Mouse (Mus musculus) embryonic fibroblast, embryonic 13.5 days (primary cell): Measurements from ENCODE around the gene Ubr7. TPM values are rescaled to one million over a fixed set of nuclear protein-coding genes. Genes with fewer than 3 reads are reported as not detected.

Experiments
- H3K27ac ChIP-seq: 2 replicates; pipeline ENCODE4 v1.5.1; 2012; ENCODE audit warnings: low read length, control low read depth, inconsistent platforms; ENCODE audit not compliant: insufficient read depth
- H3K4me1 ChIP-seq: 2 replicates; pipeline ENCODE4 v1.6.1; 2011; ENCODE audit warnings: low read length; ENCODE audit not compliant: control insufficient read depth, insufficient read depth
- H3K4me3 ChIP-seq: 2 replicates; pipeline ENCODE4 v1.5.1; 2011; ENCODE audit warnings: mild to moderate bottlenecking, control low read depth, low read length; ENCODE audit not compliant: insufficient read depth
- CTCF ChIP-seq: IDR thresholded peaks from 2 replicates; pipeline ENCODE4 v1.5.1; 2011; ENCODE audit warnings: mild to moderate bottlenecking, control low read depth, low read length, moderate library complexity, borderline replicate concordance; ENCODE audit not compliant: insufficient read depth
- POLR2A ChIP-seq: IDR thresholded peaks from 2 replicates; pipeline ENCODE4 v1.6.1; 2011; ENCODE audit warnings: low read depth, mild to moderate bottlenecking, control low read depth, low read length, moderate library complexity
- polyA plus RNA-seq: library from polyadenylated mRNA; stranded (reverse); fragments of >200 nt; gene quantifications from 2 replicates; pipeline ENCODE4 v1.2.4, GENCODE M21; 2011; ENCODE audit warnings: low read depth; ENCODE audit not compliant: missing spikeins, insufficient read length

The Ubr7 gene
- polyA plus RNA-seq, 1 experiment, result 35.5 TPM

- Histone ChIP-seq H3K27ac (no peak overlapping the region), H3K4me3 (no peak overlapping the region), H3K4me1 (no peaks in the 10 kb centered on the region)
- TF ChIP-seq POLR2A, result no peak
- TF ChIP-seq CTCF, result no peak
These were observed 30.2 kb downstream of the Ubr7 start for GRCm38 (mm10) chr12:102787927-102788326.

- Histone ChIP-seq H3K4me3 (no peak overlapping the region), H3K27ac (no peak overlapping the region), H3K4me1 (no peaks in the 10 kb centered on the region)
- TF ChIP-seq CTCF (no peak), POLR2A (no peak)
These were observed 41.8 kb downstream of the Ubr7 start for GRCm38 (mm10) chr12:102799528-102799927.

GRCm38 (mm10) chr12:102814858-102815257 is 57.1 kb downstream of the Ubr7 start:
- no peak overlapping the region for H3K4me3 ChIP-seq
- peaks cover 2% of the 10 kb centered on the region for H3K4me1 ChIP-seq
- H3K27ac ChIP-seq, result no peak overlapping the region
- no peak for TF ChIP-seq POLR2A
- no peak for TF ChIP-seq CTCF

GRCm38 (mm10) chr12:102826399-102826798 is 68.6 kb downstream of the Ubr7 start:
- no peak overlapping the region for H3K27ac ChIP-seq
- TF ChIP-seq POLR2A, result no peak
- no peak for TF ChIP-seq CTCF
- H3K4me3 ChIP-seq, result no peak overlapping the region
- no peaks in the 10 kb centered on the region for H3K4me1 ChIP-seq

- Histone ChIP-seq H3K4me3 (no peak overlapping the region), H3K27ac (no peak overlapping the region), H3K4me1 (no peaks in the 10 kb centered on the region)
- no peak for TF ChIP-seq CTCF
- TF ChIP-seq POLR2A, result no peak
These were observed 69.4 kb downstream of the Ubr7 start for GRCm38 (mm10) chr12:102827119-102827518.

Other genes with a start within 250 kb of the Ubr7 start
- gene Chga, start 203.0 kb upstream of the Ubr7 start, polyA plus RNA-seq, result not detected in 2 replicates
- 2.7 and 5.0 TPM in 2 replicates for gene Itpk1, start 53.0 kb upstream of the Ubr7 start, polyA plus RNA-seq
- 2.7 and 3.3 TPM in 2 replicates for gene Moap1, start 14.3 kb upstream of the Ubr7 start, polyA plus RNA-seq
- gene Tmem251, start 14.2 kb upstream of the Ubr7 start, polyA plus RNA-seq, result 4.8 and 5.0 TPM in 2 replicates
- gene Gm28051, start 202 bp upstream of the Ubr7 start, polyA plus RNA-seq, result not detected in 2 replicates
- gene Gon7, start 164 bp upstream of the Ubr7 start, polyA plus RNA-seq, result 5.4 and 7.0 TPM in 2 replicates
- gene Gm20604, start 705 bp downstream of the Ubr7 start, polyA plus RNA-seq, result 10.3 and 15.9 TPM in 2 replicates
- gene Btbd7, start 120.5 kb downstream of the Ubr7 start, polyA plus RNA-seq, result 53.2 and 55.2 TPM in 2 replicates
- not detected in 2 replicates for gene Cox8c, start 141.3 kb downstream of the Ubr7 start, polyA plus RNA-seq
- gene Unc79, start 190.9 kb downstream of the Ubr7 start, polyA plus RNA-seq, result not detected in 2 replicates